Comparison of ENCODE assay signal across 8 mouse cellular contexts in the genomic region with DNA sequence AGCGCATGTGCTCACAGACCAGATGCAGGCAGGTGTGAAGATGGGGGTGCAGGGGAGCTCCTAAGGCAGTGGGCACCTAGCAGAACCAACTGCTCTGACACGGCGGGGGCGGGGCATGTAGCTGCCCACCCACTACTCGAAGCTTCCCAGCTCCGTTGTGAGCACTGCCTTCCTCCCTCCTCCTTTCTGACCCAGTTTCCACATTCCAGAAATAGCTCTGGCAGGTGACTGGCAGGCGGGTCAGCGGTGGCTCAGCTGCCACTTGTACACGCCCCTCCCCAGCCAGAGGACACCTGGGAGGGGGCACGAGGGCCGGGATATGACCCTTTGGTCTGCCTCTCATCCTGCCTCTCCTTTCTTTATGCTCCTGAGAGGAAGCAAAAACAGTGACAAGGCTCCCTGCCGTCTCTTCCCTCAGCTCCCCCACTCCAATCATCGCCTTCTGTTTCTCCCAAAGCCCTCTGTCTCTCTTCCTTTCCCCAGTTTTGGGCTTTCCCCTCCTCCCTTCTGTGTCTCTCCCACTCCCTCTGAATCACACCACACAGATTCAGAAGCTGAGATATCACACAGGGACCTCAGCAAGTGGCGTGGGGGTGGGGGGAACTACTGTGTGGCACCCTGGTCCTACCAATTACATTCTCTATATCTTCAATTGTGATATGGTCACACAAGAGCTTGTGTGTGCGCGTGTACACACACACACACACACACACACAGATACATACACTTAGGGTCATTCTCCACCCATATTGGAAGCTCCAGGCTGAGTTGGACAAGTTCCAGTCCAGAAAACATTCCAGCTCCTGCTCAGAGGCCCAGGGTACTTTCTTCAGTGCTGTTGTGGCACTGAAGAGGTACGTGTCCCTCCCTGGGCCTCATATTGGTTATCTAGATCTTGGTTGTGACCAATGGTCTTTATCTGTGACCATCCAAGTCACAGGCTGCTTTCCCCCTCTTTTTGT. TPM values are rescaled to one million over a fixed set of nuclear protein-coding genes. Genes with fewer than 3 reads are reported as not detected.
A peak's percentile ranks its signal among the peaks of the same experiment; 100 is the strongest.
DNase-seq lines count a peak whose midpoint lies in the region; ATAC-seq and TF ChIP-seq lines count a peak whose summit lies in the region.

No protein-coding gene starts in this region.

- no peaks in the 10 kb centered on the region for H3K36me3 ChIP-seq in embryonic facial prominence, embryonic 15.5 days
- H3K36me3 ChIP-seq in hindbrain, embryonic 11.5 days (ENCODE audit: control insufficient read depth, insufficient read depth, low read length), result no peaks in the 10 kb centered on the region
- H3K36me3 ChIP-seq in stomach, embryonic 14.5 days (ENCODE audit: control insufficient read depth, insufficient read depth, low read length), result no peaks in the 10 kb centered on the region

- H3K9ac ChIP-seq in embryonic facial prominence, embryonic 15.5 days, result no peak overlapping the region
- H3K9ac ChIP-seq in hindbrain, embryonic 11.5 days (ENCODE audit: low read depth, low read length), result no peak overlapping the region
- no peak overlapping the region for H3K9ac ChIP-seq in stomach, embryonic 14.5 days (replicated peaks; ENCODE audit: low read depth, low read length)

- WGBS in embryonic facial prominence, embryonic 15.5 days, result 19% methylated on average over 17 of the region's 17 CpGs
- 20% methylated on average over 17 of the region's 17 CpGs for WGBS in hindbrain, embryonic 11.5 days
- WGBS in stomach, embryonic 14.5 days, result 15% methylated on average over 17 of the region's 17 CpGs

- H3K9me3 ChIP-seq in embryonic facial prominence, embryonic 15.5 days (replicated peaks), result no peaks in the 10 kb centered on the region
- H3K9me3 ChIP-seq in hindbrain, embryonic 11.5 days (ENCODE audit: control insufficient read depth, low read length), result no peaks in the 10 kb centered on the region
- H3K9me3 ChIP-seq in stomach, embryonic 14.5 days (ENCODE audit: control insufficient read depth, low read depth, low read length), result no peaks in the 10 kb centered on the region

- no peaks in the 10 kb centered on the region for H3K27me3 ChIP-seq in embryonic facial prominence, embryonic 15.5 days
- H3K27me3 ChIP-seq in hindbrain, embryonic 11.5 days (ENCODE audit: control insufficient read depth, insufficient read depth, low read length), result no peaks in the 10 kb centered on the region
- H3K27me3 ChIP-seq in stomach, embryonic 14.5 days (ENCODE audit: control insufficient read depth, insufficient read depth, low read length), result no peaks in the 10 kb centered on the region

- H3K4me2 ChIP-seq in embryonic facial prominence, embryonic 15.5 days (replicated peaks), result peak overlapping the region; percentile 44
- H3K4me2 ChIP-seq in hindbrain, embryonic 11.5 days (replicated peaks; ENCODE audit: low read depth, low read length), result 0 out of 2 replicates have a peak overlapping the region, but pooled peaks have one; percentile 11
- H3K4me2 ChIP-seq in stomach, embryonic 14.5 days (replicated peaks; ENCODE audit: low read depth, low read length), result peak overlapping the region; percentile 31

- TF ChIP-seq CTCF in left cerebral cortex, adult 2 months (IDR thresholded peaks at IDR 0.05), result no peak

- ATAC-seq in embryonic facial prominence, embryonic 15.5 days (ENCODE audit: insufficient number of reproducible peaks, low FRiP score, low TSS enrichment, low read depth), result 0 out of 2 replicates have a peak, but pooled peaks have one; percentile 1
- ATAC-seq in hindbrain, embryonic 11.5 days (ENCODE audit: low FRiP score), result no peak
- no peak for ATAC-seq in stomach, embryonic 14.5 days (ENCODE audit: insufficient number of reproducible peaks, insufficient read depth, low FRiP score, low read depth)

- peaks cover 40% of the 10 kb centered on the region for H3K4me1 ChIP-seq in embryonic facial prominence, embryonic 15.5 days
- no peaks in the 10 kb centered on the region; the same call in 1 of the 2 replicates for H3K4me1 ChIP-seq in hindbrain, embryonic 11.5 days (replicated peaks; ENCODE audit: control insufficient read depth, insufficient read depth, low read length)
- H3K4me1 ChIP-seq in stomach, embryonic 14.5 days (ENCODE audit: control insufficient read depth, insufficient read depth, low read length), result peaks cover 34% of the 10 kb centered on the region

- H3K4me3 ChIP-seq in embryonic facial prominence, embryonic 15.5 days (replicated peaks), result peak overlapping the region; percentile 3; the same call in 1 of the 2 replicates
- no peak overlapping the region for H3K4me3 ChIP-seq in hindbrain, embryonic 11.5 days (ENCODE audit: low read depth, low read length)
- no peak overlapping the region for H3K4me3 ChIP-seq in left cerebral cortex, adult 2 months
- H3K4me3 ChIP-seq in stomach, embryonic 14.5 days (ENCODE audit: low read depth, low read length), result no peak overlapping the region

- peak; percentile 96 for DNase-seq in heart, adult 11 months
- DNase-seq in heart, adult 8-10 months (ENCODE audit: low spot score), result no peak
- DNase-seq in hindbrain, embryonic 11.5 days (ENCODE audit: low spot score), result peak; percentile 44
- DNase-seq in left cerebral cortex, adult 2 months (ENCODE audit: extremely low spot score in 1 of 2, low spot score in 2 of 2), result peak; percentile 75 to 77
- peak; percentile 52 to 80 for DNase-seq in lung, postnatal 4 days
- DNase-seq in spleen, adult 18-20 months, result no peak

- 0 out of 2 replicates have a peak overlapping the region, but pooled peaks have one; percentile 49 for H3K27ac ChIP-seq in embryonic facial prominence, embryonic 15.5 days (replicated peaks)
- peak overlapping the region; percentile 30; the same call in 1 of the 2 replicates for H3K27ac ChIP-seq in hindbrain, embryonic 11.5 days (ENCODE audit: low read depth, low read length)
- H3K27ac ChIP-seq in left cerebral cortex, adult 2 months, result peak overlapping the region; percentile 83
- peak overlapping the region; percentile 52; the same call in 1 of the 2 replicates for H3K27ac ChIP-seq in stomach, embryonic 14.5 days (ENCODE audit: low read length)

- intact Hi-C loops in left cerebral cortex, adult 2 months (cut with DNase I), result loop anchor here (2.0 kb wide), 1 partner anchor 53 kb away; no protein-coding TSS in a partner anchor

RNA-seq across cellular contexts. Expression of a gene that starts 57.6 kb away (rescaled TPM):
- total RNA-seq in heart, adult 8-10 months (2022), result 10 to 100 TPM; 40.0 to 70.3 (median 65.6) TPM
- polyA plus RNA-seq in embryonic facial prominence, embryonic 15.5 days (2015; fragmentation: Nextera tagmentation; extraction: Ambion mirVana), result 245 and 251 TPM in 2 replicates
- 96.1 and 133 TPM in 2 replicates for polyA plus RNA-seq in hindbrain, embryonic 11.5 days (2014; fragmentation: Nextera tagmentation; extraction: Ambion mirVana)
- 10 to 100 TPM; 16.1 to 17.3 TPM for total RNA-seq in left cerebral cortex, adult 2 months (2021)
- polyA plus RNA-seq in stomach, embryonic 14.5 days (2014; fragmentation: Nextera tagmentation; extraction: Ambion mirVana), result 1,732 and 1,736 TPM in 2 replicates

Comparison
In these comparisons a context has a peak if more than half of its experiments do, and no peak if none do; other contexts are left out.
1. DNase-seq: peak in heart, adult 11 months (single experiment), hindbrain, embryonic 11.5 days (single experiment), left cerebral cortex, adult 2 months (2 of 2) and lung, postnatal 4 days (2 of 2); none in heart, adult 8-10 months (single experiment) and spleen, adult 18-20 months (0 of 2).
2. H3K27ac ChIP-seq: peak in every context shown above with its lines; median percentile 83 in left cerebral cortex, adult 2 months; 52 in stomach, embryonic 14.5 days; 49 in embryonic facial prominence, embryonic 15.5 days; 30 in hindbrain, embryonic 11.5 days.
3. Peak in every context shown above with its lines, with median percentiles within 50 percentile points of each other: H3K4me2 ChIP-seq.